In genomic region chr10:93081133-93081779, GRCm38 (mm10) we compare ENCODE assay signal across 8 mouse cellular contexts. TPM values are rescaled to one million over a fixed set of nuclear protein-coding genes. Genes with fewer than 3 reads are reported as not detected.
DNase-seq lines count a peak whose midpoint lies in the region; ATAC-seq and TF ChIP-seq lines count a peak whose summit lies in the region.

Gene Cfap54 (minus strand): TSS chr10:93081618.

- H3K4me3 ChIP-seq in hindbrain, embryonic 12.5 days: peak within 1 kb of the TSS; percentile 57
- peak within 1 kb of the TSS; percentile 37 for H3K4me3 ChIP-seq in lung, postnatal 0 days (ENCODE audit: low read depth, low read length)

- peak within 1 kb of the TSS; percentile 61 for H3K4me2 ChIP-seq in hindbrain, embryonic 12.5 days (replicated peaks)
- peak within 1 kb of the TSS; percentile 52 for H3K4me2 ChIP-seq in lung, postnatal 0 days (replicated peaks; ENCODE audit: low read depth, low read length)

- peak; percentile 93 for TF ChIP-seq CTCF in lung, postnatal 0 days (IDR thresholded peaks at IDR 0.05)

- under 1% methylated on average over 34 of the region's 34 CpGs for WGBS in hindbrain, embryonic 12.5 days
- 2% methylated on average over 34 of the region's 34 CpGs for WGBS in lung, postnatal 0 days

- H3K36me3 ChIP-seq in hindbrain, embryonic 12.5 days: no peaks in the 10 kb centered on the region
- H3K36me3 ChIP-seq in lung, postnatal 0 days (ENCODE audit: insufficient read depth, low read length): no peaks in the 10 kb centered on the region

- ATAC-seq in hindbrain, embryonic 12.5 days (ENCODE audit: low FRiP score): peak; percentile 86
- ATAC-seq in lung, postnatal 0 days: peak; percentile 94

- H3K9me3 ChIP-seq in hindbrain, embryonic 12.5 days (replicated peaks): no peaks in the 10 kb centered on the region
- H3K9me3 ChIP-seq in lung, postnatal 0 days (ENCODE audit: low read length): no peaks in the 10 kb centered on the region

- DNase-seq in Muller cell, postnatal 12 days (ENCODE audit: inconsistent ontology term): peak; percentile 86
- DNase-seq in cerebellum, postnatal 10 days: peak; percentile 96
- peak; percentile 78 to 87 for DNase-seq in frontal cortex, postnatal 10 days (ENCODE audit: low spot score in 2 of 2)
- peak; percentile 89 to 93 for DNase-seq in layer of hippocampus, postnatal 10 days (ENCODE audit: low spot score in 2 of 2)
- DNase-seq in lung, postnatal 0 days (ENCODE audit: low spot score): peak; percentile 96
- peak; percentile 81 for DNase-seq in ovary, postnatal 14 days (ENCODE audit: low spot score)
- peak; percentile 84 to 93 for DNase-seq in thymus, postnatal 10 days (ENCODE audit: low spot score in 2 of 2)

- H3K27me3 ChIP-seq in hindbrain, embryonic 12.5 days: no peaks in the 10 kb centered on the region
- no peaks in the 10 kb centered on the region for H3K27me3 ChIP-seq in lung, postnatal 0 days (replicated peaks; ENCODE audit: insufficient read depth, low read length)

- 0 out of 2 replicates have a peak within 1 kb of the TSS, but pooled peaks have one; percentile 66 for H3K27ac ChIP-seq in hindbrain, embryonic 12.5 days
- no peak within 1 kb of the TSS for H3K27ac ChIP-seq in lung, postnatal 0 days (ENCODE audit: low read length)

- TF ChIP-seq EP300 in lung, postnatal 0 days (IDR thresholded peaks at IDR 0.05): no peak

- H3K4me1 ChIP-seq in hindbrain, embryonic 12.5 days: peaks cover 21% of the 10 kb centered on the region; the same call in 1 of the 2 replicates
- no peaks in the 10 kb centered on the region for H3K4me1 ChIP-seq in lung, postnatal 0 days (ENCODE audit: insufficient read depth, low read depth, low read length)

- peak within 1 kb of the TSS; percentile 36; the same call in 1 of the 2 replicates for H3K9ac ChIP-seq in hindbrain, embryonic 12.5 days
- no peak within 1 kb of the TSS for H3K9ac ChIP-seq in lung, postnatal 0 days (replicated peaks; ENCODE audit: low read depth)

RNA-seq across cellular contexts. Expression of gene Cfap54, which starts in this region (rescaled TPM):
- polyA plus RNA-seq in hindbrain, embryonic 12.5 days (2016; fragmentation: Nextera tagmentation; extraction: Ambion mirVana): 2.0 and 2.5 TPM in 2 replicates
- total RNA-seq in layer of hippocampus, postnatal 10 days (2021): 10 to 100 TPM; 11.0 to 14.2 TPM
- polyA plus RNA-seq in lung, postnatal 0 days (2015; fragmentation: Nextera tagmentation; extraction: Ambion mirVana): 5.4 and 6.2 TPM in 2 replicates
